Mouse (Mus musculus) embryo, embryonic 9.5 days (tissue): ENCODE results near the gene Pdcd1lg2.

Source experiments
- DNase-seq: peaks from one replicate; pipeline ENCODE4 v3.0.0-alpha.2; 2017; ENCODE audit errors: extremely low spot score

Pdcd1lg2 gene

DNA sequence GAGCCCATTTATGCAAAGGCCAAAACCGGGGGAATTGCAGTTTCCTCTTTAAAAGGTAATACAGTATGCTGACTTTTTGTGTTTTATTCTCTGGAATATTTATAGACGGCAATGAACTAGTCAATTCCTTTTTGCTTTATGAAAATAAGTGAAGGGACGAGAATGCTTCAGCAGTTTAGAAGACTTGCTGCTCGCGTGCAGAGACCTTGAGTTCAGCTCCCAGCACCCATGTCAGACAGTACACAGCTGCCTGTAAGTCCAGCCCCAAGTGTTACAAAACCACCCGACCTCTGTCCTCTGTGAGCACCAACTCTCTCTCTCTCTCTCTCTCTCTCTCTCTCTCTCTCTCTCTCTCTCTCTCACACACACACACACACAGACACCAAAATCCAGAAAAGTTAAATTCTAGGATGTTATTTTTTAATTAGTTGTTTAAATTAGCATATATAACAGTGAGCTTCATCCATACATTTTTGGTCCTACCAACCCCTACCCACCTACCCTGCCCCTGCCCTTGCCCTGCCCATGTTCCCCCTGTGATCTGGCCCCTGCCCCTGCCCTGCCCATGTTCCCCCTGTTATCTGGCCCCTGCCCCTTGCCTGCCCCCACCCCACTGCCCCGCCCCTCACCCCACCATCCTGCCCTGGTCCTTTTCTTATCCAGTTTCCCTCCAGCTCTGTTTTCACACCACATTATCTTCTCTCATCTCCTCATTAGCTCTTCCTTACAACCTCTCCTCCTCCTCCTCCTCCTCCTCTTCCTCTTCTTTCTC lies 86.3 kb downstream of the Pdcd1lg2 start:
- no peak for DNase-seq

DNA sequence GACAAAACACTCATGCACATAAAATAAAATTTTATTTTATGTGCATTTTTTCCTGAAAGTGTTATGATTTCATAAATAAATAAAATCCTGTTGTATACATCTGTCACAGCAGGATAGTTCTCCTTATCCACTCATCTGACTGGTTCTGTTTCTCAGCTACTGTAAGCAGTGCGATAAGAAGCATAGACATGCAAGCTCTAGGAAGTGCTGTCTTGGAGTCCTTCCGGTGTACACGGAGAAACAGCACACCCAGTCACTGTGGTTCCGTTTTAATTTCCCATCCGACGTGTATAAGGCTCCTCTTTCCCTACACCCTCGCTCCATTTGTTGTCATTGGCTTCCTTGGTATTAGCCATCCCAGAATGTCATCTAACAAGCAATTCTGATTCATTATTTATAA lies 87.2 kb downstream of the Pdcd1lg2 start:
- DNase-seq, result no peak

GRCm38 (mm10) chr19:29498842-29499456 lies 88.2 kb downstream of the Pdcd1lg2 start:
- no peak for DNase-seq

DNA sequence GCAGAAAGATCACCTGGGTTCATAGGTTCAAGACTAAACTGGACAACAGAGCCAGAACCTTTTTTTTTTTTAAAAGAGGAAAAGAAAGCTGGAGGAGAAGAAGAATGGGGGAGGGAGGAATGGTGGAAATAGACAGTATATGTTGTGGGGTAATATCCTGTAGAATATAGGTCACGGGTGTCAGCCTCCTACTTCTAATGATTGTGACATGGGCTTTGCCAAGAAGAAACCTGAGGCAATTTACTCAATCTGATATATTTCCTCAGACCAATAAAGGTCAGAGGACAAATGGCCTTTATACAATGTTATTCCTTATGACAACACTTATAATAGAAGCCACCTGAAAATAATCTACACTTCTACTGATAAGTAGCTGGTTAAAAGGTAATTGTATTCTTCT lies 89.6 kb downstream of the Pdcd1lg2 start:
- no peak for DNase-seq

GRCm38 (mm10) chr19:29501106-29501505 lies 90.4 kb downstream of the Pdcd1lg2 start:
- peak; percentile 52 for DNase-seq

- peak; percentile 67 for DNase-seq
Measured at GRCm38 (mm10) chr19:29501507-29501906, 90.8 kb downstream of the Pdcd1lg2 start.

GRCm38 (mm10) chr19:29504131-29504530 lies 93.4 kb downstream of the Pdcd1lg2 start:
- no peak for DNase-seq

DNA sequence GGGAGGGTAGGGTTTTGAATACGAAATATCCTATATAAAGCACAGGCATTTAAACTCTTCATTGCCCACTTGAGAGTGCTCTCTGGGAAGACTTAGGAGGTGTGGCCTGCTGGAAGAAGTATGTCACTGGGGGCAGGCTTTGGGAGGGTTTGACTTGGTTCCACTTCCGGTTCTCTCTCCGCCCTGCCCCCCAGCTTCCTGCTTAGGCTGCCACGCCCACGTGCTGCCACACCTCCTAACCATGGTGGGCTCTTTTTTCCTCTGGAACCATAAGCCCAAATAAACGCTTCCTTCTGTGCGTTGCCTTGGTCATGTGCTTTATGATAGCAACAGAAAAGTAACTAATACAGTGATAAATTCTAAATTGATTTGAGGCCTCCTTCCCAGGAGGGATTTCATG lies 94.9 kb downstream of the Pdcd1lg2 start:
- DNase-seq, result no peak

DNA sequence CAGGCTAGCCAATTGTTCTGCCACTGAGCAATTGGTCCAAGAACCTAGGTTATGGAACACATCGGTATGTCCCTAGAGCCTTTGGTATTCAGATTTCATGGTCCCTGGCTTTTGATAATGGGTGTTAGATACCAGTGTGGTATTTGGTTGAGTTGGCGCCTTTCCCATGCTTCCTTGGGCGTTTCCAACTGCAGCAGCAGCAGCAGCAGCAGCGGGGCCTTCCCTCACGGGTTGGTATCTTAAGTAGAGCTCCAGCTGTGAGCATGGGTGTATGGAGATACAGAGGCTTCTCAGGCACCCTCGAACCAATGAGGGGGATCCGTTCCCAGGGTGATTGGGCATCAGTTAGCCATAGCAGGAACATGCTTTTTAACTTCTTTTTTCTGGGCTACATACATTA lies 97.5 kb downstream of the Pdcd1lg2 start:
- DNase-seq, result no peak

DNA sequence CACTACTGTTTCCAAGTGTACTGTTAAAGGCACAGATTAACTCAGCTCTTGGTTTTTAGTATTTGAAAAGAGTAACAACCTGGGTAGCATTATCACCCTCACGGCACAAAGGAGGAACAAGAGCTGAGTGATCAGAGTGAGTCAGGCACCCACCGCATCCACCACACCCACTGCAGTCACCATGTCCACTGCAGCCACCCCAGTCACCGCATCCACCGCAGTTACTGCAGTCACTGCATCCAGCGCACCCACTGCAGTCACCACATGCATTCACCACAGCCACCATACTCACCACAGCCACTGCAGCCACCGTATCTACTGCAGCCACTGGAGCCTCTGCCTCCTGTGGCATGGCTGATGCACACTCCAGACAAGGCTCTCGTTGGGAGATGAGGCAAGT lies 99.1 kb downstream of the Pdcd1lg2 start:
- DNase-seq, result no peak

GRCm38 (mm10) chr19:29511826-29512225 lies 101.1 kb downstream of the Pdcd1lg2 start:
- DNase-seq, result no peak

- DNase-seq, result no peak
Measured at GRCm38 (mm10) chr19:29513111-29513766, 102.5 kb downstream of the Pdcd1lg2 start.

DNA sequence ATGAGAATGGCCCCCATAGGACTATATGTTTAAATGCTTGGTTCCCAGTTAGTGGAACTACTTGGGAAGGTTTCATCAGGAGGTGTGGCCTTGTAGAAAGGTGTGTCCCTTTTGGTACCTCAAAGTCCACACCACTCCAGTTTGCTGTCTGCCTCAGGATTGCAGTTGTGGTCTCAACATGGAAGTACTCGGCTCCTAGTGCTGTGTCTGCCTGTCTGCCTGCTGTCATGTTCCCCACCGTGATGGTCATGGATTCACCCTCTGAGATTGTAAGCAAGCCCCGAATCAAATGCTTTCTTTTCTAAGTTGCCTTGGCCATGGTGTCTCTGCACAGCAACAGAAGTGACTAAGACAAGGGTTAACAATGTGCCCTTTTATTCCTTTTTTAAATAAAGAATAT lies 103.4 kb downstream of the Pdcd1lg2 start:
- DNase-seq, result no peak

DNA sequence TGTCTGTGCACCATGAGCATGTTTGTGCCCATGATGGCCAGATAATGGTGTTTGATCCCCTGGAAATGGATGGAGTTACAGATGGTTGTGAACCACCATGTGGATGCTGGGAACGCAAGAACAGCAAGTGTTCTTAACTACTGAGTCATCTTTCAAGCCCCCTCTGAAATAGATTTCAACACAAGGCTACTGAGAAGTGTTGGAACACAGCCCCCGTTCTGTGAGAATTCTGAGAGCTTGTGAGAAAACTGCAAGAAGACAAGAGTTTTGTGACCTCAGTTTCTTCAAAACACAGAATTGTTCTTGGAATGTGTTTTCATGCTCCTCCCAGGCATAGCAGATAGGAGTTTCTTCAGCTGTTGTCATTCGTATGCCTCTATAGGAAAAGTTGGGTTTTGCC lies 104.7 kb downstream of the Pdcd1lg2 start:
- no peak for DNase-seq

DNA sequence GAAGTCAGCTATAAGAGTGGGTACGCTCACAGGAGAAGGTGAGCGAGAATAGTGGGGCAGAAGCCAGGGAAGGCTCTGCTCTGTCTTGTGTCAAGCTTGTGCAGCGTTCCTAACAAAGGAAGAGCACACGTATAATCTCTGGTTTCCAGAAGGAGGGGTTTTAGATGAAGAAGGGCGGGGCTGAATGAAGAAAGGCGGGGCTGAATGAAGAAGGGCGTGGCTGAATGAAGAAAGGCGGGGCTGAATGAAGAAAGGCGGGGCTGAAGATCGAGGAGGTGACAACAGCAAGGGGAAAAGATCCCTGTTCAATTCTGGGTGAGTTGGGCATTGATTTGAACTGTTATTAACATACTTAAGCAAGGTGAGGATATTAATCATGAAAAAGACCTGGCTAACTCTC lies 105.3 kb downstream of the Pdcd1lg2 start:
- no peak for DNase-seq

- no peak for DNase-seq
Measured at GRCm38 (mm10) chr19:29518409-29518808, 107.7 kb downstream of the Pdcd1lg2 start.

- DNase-seq, result no peak
Measured at GRCm38 (mm10) chr19:29518922-29519321, 108.2 kb downstream of the Pdcd1lg2 start.
